Mouse (Mus musculus) forebrain, embryonic 12.5 days (tissue): Measurements from ENCODE around the gene Oat. TPM values are rescaled to one million over a fixed set of nuclear protein-coding genes. Genes with fewer than 3 reads are reported as not detected.
A peak's percentile ranks its signal among the peaks of the same experiment; 100 is the strongest.

ENCODE experiments used
- ATAC-seq: fragments of 200-750 bp; cut with Nextera tagmentation; 2 replicates; pipeline ENCODE4 v1.8.0; 2017; ENCODE audit warnings: moderate TSS enrichment; ENCODE audit not compliant: low FRiP score
- H3K27ac ChIP-seq: fragments of 300-500 bp; sonication (generic); 2 replicates; pipeline ENCODE4 v1.5.1; 2016; ENCODE audit warnings: mild to moderate bottlenecking
- H3K27me3 ChIP-seq: fragments of 300-500 bp; sonication (generic); 2 replicates; pipeline ENCODE4 v1.6.1; 2016; ENCODE audit warnings: mild to moderate bottlenecking
- H3K36me3 ChIP-seq: fragments of 300-500 bp; sonication (generic); replicated peaks from 2 replicates; pipeline ENCODE4 v1.6.1; 2016; ENCODE audit warnings: mild to moderate bottlenecking
- H3K4me1 ChIP-seq: fragments of 300-500 bp; sonication (generic); 2 replicates; pipeline ENCODE4 v1.6.1; 2016
- H3K4me2 ChIP-seq: fragments of 300-500 bp; sonication (generic); 2 replicates; pipeline ENCODE4 v1.6.1; 2016; ENCODE audit warnings: mild to moderate bottlenecking, moderate library complexity
- H3K4me3 ChIP-seq: fragments of 300-500 bp; sonication (generic); replicated peaks from 2 replicates; pipeline ENCODE4 v1.5.1; 2016; ENCODE audit warnings: mild to moderate bottlenecking
- H3K9ac ChIP-seq: fragments of 300-500 bp; sonication (generic); 2 replicates; pipeline ENCODE4 v1.6.1; 2016; ENCODE audit warnings: mild to moderate bottlenecking
- H3K9me3 ChIP-seq: fragments of 300-500 bp; sonication (generic); 2 replicates; pipeline ENCODE4 v1.6.1; 2016
- WGBS: fragments of 180-500 bp; shearing (Covaris S2); methylation state at CpG from one replicate; pipeline ENCODE4 v1.1.7; 2016; 5-methylcytosine and 5-hydroxymethylcytosine counted together
- polyA plus RNA-seq: library from polyadenylated mRNA; unstranded; fragments of >200 nt; fragmentation: Nextera tagmentation; extraction: Ambion mirVana; gene quantifications from 2 replicates; pipeline ENCODE4 v1.2.1, GENCODE M21; 2016

Oat gene
- polyA plus RNA-seq, 1 experiment from 2014 or later = 112 TPM

DNA sequence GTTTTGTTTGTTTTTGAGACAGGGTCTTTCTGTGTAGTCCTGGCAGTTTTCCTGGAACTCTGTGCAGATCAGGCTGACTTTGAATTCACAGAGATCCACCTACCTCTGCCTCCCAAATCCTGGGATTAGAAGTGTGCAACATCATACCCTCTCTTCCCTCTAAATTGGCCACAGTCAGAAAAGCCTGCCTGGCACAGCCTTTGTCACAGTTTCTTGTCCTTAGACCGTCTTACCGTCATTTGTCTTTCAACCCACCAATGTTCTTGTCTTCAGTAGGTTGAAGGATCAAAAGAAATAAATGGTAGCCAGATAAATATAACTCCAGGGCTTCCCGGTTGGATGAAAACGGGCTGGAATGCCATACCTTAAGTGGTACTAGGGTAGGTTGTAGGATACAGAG lies 28.5 kb upstream of the Oat start:
- WGBS = 85% methylated on average over 4 of the region's 4 CpGs
- no peaks in the 10 kb centered on the region for H3K36me3 ChIP-seq
- no peaks in the 10 kb centered on the region for H3K9me3 ChIP-seq
- no peak overlapping the region for H3K4me2 ChIP-seq
- H3K9ac ChIP-seq = no peak overlapping the region
- ATAC-seq = no peak
- H3K4me3 ChIP-seq = no peak overlapping the region
- H3K27me3 ChIP-seq = peaks cover 82% of the 10 kb centered on the region
- peaks cover 9% of the 10 kb centered on the region for H3K4me1 ChIP-seq
- H3K27ac ChIP-seq = no peak overlapping the region

DNA sequence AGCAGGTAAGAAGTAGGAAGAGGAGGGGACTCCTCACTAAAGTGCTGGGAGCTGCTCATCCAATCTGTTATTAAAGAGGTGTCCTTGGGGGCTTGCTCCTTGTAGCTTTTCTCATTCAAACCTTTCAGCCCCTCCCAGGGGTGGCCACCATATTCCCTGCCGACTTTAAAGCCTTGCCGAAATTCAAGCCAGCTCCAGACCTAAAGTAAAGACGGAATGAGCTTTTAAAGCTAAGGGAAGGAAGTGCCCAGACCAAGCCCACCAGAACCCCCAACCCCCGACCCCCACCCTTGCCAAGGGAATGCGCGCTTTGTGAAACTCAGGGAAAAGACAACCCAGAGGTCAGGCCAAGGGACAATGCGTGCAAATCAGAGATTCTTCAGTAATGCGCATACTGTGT lies 24.7 kb upstream of the Oat start:
- H3K4me2 ChIP-seq = no peak overlapping the region
- H3K27me3 ChIP-seq = peaks cover 98% of the 10 kb centered on the region
- no peak overlapping the region for H3K4me3 ChIP-seq
- no peaks in the 10 kb centered on the region for H3K36me3 ChIP-seq
- H3K4me1 ChIP-seq = peaks cover 36% of the 10 kb centered on the region
- WGBS = 6% methylated on average over 8 of the region's 8 CpGs
- no peak for ATAC-seq
- no peak overlapping the region for H3K9ac ChIP-seq
- no peak overlapping the region for H3K27ac ChIP-seq
- no peaks in the 10 kb centered on the region for H3K9me3 ChIP-seq

DNA sequence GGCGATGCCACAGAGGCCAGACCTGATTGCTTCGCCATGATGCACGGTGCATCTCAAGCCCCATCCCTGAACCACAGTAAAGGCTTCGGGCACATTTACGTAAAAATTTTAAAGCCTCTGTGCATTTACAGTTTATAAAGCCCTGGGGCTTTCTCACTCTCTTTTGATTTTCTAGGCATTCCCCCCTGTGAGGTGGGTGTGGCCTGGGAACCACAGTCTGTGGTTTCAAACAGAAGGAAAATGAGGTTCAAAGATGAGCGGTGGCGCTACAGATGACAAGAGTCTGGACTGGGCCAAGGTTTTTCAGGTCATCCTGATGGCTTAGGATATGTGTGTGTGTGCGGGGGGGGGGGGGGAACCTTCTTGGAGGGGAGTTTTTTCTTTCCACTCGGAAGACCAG lies 23.8 kb upstream of the Oat start:
- Histone ChIP-seq H3K4me3 (peak overlapping the region; percentile 38), H3K36me3 (no peaks in the 10 kb centered on the region), H3K27me3 (peaks cover 96% of the 10 kb centered on the region), H3K4me1 (peaks cover 36% of the 10 kb centered on the region), H3K9ac (peak overlapping the region; percentile 36; the same call in 1 of the 2 replicates), H3K27ac (no peak overlapping the region), H3K4me2 (peak overlapping the region; percentile 77), H3K9me3 (no peaks in the 10 kb centered on the region)
- under 1% methylated on average over 9 of the region's 9 CpGs for WGBS
- ATAC-seq = no peak

DNA sequence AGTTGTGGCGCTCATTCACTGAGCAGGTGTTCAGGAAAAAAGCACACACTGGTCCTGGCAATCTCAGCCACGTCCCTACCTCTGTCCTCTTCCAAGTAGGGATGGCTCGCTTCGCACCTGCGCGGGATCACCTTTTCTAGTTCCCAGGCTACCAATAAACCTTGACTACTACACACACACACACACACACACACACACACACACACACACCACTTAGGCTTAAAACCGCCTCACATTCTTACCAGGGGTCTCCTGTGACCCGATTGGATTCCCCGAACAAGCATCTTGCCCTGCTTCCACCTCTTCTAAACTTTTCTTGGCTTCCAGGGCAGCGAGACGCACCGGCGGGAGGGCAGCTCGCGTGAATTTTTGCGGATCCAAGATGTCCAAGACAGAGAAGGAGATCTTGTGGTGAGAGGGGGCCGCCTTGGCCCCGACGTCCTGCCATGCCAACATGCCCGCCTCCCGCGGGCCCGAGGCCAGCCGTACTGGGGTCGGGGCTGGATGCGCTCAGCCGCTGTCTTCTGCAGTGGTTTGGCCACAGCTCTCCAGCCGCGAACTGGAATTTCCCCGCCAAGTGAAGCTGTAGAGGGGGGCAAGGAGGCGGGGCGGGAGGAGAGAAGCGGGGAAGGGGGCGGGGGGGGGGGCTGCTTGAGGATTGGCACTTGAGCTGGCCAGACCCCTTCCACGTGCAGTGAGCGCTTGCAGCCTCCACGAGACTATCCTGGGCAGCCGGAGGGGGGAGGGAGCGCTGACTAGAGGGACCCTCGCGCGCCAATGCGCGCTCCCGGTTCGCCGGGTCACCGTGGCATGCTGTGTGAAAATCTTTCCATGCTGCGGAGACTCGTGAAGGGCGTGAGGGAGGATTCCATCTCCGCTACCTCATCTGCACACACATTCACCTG lies 23.1 kb upstream of the Oat start, which contains the start of gene Nkx1-2:
TSS of gene Nkx1-2 (minus strand) at position 567 of the 905 bp plus-strand sequence.
- Histone ChIP-seq H3K36me3 (no peaks in the 10 kb centered on the region), H3K4me2 (peak within 1 kb of the TSS; percentile 77), H3K27me3 (peaks cover 97% of the 10 kb centered on the region), H3K9ac (peak within 1 kb of the TSS; percentile 36), H3K9me3 (no peaks in the 10 kb centered on the region), H3K4me3 (peak within 1 kb of the TSS; percentile 38), H3K4me1 (peaks cover 36% of the 10 kb centered on the region), H3K27ac (no peak within 1 kb of the TSS)
- ATAC-seq = 0 out of 2 replicates have a peak, but pooled peaks have one; percentile 44
- WGBS = under 1% methylated on average over 50 of the region's 52 CpGs

DNA sequence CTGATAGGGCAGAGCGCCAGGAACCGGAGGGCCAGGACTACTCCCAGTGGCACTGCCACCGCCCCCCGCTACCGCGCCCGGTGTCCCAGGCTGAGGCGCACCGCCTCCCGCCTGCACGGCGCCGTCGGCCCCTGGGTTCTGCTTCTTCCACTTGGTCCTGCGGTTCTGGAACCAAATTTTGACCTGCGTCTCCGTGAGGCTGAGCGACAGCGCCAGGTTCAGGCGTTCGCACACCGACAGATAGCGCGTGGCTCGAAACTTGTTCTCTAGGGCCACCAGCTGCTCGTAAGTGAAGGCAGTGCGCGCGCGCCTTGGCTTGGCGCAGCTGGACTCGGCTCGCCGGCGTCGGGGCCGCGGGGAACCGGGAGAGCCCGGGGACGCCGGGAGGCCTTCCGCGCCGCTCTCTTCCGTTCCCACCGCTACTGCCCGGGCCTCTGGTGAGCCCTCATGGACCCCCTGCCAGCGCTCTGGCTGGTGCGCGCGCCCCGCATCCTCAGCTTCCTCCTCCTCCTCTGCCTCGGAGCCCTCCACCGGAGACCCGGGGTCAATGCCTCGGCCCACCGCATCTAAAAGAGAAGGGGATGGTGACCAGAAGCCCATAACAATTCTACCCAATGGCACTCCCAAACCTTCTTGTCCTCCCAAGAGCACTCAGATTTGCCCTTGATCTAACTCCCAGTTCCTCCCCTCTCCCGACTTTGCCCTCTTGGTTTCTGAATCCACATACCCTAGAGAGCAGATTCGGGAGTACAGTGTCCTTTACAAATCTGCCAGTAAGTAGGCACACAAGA lies 21.2 kb upstream of the Oat start:
- Histone ChIP-seq H3K4me3 (peak overlapping the region; percentile 42), H3K4me1 (peaks cover 36% of the 10 kb centered on the region), H3K9ac (peak overlapping the region; percentile 42), H3K27me3 (peaks cover 86% of the 10 kb centered on the region), H3K36me3 (no peaks in the 10 kb centered on the region), H3K27ac (no peak overlapping the region), H3K4me2 (peak overlapping the region; percentile 61), H3K9me3 (no peaks in the 10 kb centered on the region)
- no peak for ATAC-seq
- WGBS = under 1% methylated on average over 58 of the region's 60 CpGs

DNA sequence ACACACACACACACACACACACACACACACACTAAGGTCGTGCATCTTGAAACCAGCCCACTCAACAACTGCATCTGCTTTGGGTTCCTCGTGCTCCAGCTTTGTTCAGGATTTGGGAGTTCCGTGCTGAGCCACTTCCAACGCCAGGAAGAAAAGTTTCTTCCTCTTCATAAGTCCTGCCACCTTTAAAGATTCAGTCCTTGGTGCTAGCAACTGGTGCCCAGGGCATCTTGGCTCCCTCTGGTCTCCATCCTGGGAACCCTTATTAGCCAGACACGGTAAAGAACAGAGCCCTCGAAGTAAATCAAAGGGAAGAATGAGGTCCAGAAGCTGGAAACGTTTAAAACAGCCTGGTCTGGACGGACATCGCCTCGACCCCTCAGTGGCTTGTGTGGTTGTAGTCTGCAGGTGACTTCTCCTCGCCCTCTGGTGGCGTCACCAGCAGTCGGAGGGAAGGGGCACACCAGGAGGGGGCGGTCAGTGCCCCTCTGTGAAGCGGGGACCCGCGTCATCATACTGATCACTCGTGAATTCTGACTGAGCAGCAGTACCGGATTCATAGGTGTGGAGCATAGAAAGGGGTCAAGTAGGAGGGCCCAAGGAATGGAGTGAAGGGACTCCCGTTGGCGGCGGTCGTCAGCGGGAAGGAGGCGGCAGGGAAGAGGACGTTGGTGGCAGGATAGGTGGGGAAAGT lies 20.5 kb upstream of the Oat start:
- no peak overlapping the region for H3K9ac ChIP-seq
- H3K9me3 ChIP-seq = no peaks in the 10 kb centered on the region
- peaks cover 81% of the 10 kb centered on the region for H3K27me3 ChIP-seq
- no peak overlapping the region for H3K27ac ChIP-seq
- peaks cover 36% of the 10 kb centered on the region for H3K4me1 ChIP-seq
- no peak for ATAC-seq
- WGBS = 3% methylated on average over 26 of the region's 26 CpGs
- peak overlapping the region; percentile 42 for H3K4me3 ChIP-seq
- H3K4me2 ChIP-seq = peak overlapping the region; percentile 61
- no peaks in the 10 kb centered on the region for H3K36me3 ChIP-seq

DNA sequence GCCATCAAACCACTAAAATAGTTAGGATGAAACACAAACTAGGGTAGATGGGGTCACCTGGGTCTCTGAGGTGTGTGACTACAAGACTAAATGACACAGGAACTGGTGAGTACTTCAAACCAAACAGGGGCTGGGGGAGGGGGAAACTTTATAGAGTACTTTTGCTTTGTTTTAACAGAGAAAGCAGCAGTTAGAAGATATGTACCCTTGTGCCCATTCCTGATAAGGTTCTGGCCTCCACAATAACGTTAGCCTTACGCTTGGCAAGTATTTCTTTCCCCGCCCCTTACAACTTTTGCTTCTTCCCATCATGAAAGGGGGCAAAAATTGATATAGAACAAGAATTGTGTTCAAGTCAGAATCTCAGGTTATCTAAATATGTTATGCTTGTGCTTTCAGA lies 19.6 kb upstream of the Oat start:
- H3K9ac ChIP-seq = no peak overlapping the region
- ATAC-seq = no peak
- WGBS = 89% methylated on average over 3 of the region's 3 CpGs
- H3K4me2 ChIP-seq = no peak overlapping the region
- H3K4me3 ChIP-seq = no peak overlapping the region
- peaks cover 73% of the 10 kb centered on the region for H3K27me3 ChIP-seq
- H3K36me3 ChIP-seq = no peaks in the 10 kb centered on the region
- H3K27ac ChIP-seq = no peak overlapping the region
- H3K9me3 ChIP-seq = no peaks in the 10 kb centered on the region
- peaks cover 33% of the 10 kb centered on the region for H3K4me1 ChIP-seq

DNA sequence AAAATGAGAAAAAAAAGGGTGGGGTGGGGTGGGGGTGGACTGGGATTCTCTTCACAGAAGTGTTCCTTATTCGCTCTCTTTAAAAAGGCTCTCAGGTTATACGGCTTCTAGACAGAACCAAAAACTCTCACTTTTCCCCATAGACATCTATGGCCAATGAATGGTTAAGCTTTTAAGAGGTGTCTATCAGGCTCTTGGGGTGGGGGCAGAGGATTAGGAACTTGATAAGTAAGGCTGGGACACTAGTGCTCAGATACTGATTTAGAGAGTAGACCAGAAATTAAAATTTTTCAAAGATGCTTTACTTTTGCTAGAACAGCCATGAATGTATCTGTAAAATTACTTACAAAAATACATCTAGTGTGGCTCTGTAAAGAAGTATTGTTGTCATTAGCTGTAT lies 18.1 kb upstream of the Oat start:
- no peak overlapping the region for H3K4me3 ChIP-seq
- no peak for ATAC-seq
- peaks cover 58% of the 10 kb centered on the region for H3K27me3 ChIP-seq
- no peak overlapping the region for H3K4me2 ChIP-seq
- 91% methylated on average over 2 of the region's 2 CpGs for WGBS
- H3K27ac ChIP-seq = no peak overlapping the region
- no peaks in the 10 kb centered on the region for H3K36me3 ChIP-seq
- H3K9me3 ChIP-seq = no peaks in the 10 kb centered on the region
- H3K4me1 ChIP-seq = peaks cover 23% of the 10 kb centered on the region
- H3K9ac ChIP-seq = no peak overlapping the region

DNA sequence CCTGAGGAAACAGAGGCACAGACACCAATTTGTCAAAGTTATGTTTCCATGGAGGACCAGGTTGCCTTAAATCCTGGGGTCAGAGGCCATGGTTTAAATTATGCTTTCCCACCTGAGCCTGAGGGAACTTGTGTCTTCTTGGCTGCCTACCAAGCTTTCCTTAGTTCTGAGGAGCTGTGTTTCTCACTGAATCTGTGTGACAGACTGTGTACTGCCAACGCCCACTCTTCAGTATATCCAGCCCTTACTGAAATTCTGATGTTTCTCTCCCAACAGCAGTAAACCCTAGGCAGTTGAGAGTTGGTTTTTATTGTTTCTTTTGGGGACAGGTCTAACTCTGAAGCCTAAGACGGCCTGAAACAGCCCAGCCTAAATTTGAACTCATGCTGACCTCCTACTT lies 17.6 kb upstream of the Oat start:
- Histone ChIP-seq H3K27me3 (peaks cover 53% of the 10 kb centered on the region), H3K9ac (no peak overlapping the region), H3K9me3 (no peaks in the 10 kb centered on the region), H3K27ac (no peak overlapping the region), H3K4me3 (no peak overlapping the region), H3K36me3 (no peaks in the 10 kb centered on the region), H3K4me1 (peaks cover 18% of the 10 kb centered on the region), H3K4me2 (no peak overlapping the region)
- 66% methylated on average over 2 of the region's 2 CpGs for WGBS
- no peak for ATAC-seq

DNA sequence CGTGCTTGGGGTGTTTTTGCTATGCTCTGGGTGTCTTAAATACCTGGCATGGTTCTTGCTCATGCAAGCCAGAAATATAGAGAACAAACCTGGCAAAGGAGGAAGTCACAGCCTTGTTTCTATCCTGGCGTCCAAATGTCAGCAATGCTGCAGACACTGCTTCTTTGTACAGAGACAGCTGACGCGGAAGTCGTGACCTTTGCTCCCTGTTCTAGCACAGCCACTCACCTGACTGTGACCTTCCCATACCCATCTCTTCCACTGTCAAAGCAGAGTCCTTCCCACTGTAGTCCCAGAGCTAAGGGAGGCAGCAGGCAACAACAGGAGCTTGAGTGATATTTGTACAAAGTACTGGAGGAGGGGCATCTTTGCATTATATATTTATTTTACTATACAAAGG lies 13.4 kb upstream of the Oat start:
- H3K4me3 ChIP-seq = no peak overlapping the region
- no peak overlapping the region for H3K9ac ChIP-seq
- WGBS = 69% methylated on average over 5 of the region's 5 CpGs
- no peaks in the 10 kb centered on the region for H3K4me1 ChIP-seq
- H3K9me3 ChIP-seq = no peaks in the 10 kb centered on the region
- H3K27ac ChIP-seq = no peak overlapping the region
- H3K4me2 ChIP-seq = no peak overlapping the region
- H3K36me3 ChIP-seq = no peaks in the 10 kb centered on the region
- ATAC-seq = no peak
- peaks cover 14% of the 10 kb centered on the region for H3K27me3 ChIP-seq

DNA sequence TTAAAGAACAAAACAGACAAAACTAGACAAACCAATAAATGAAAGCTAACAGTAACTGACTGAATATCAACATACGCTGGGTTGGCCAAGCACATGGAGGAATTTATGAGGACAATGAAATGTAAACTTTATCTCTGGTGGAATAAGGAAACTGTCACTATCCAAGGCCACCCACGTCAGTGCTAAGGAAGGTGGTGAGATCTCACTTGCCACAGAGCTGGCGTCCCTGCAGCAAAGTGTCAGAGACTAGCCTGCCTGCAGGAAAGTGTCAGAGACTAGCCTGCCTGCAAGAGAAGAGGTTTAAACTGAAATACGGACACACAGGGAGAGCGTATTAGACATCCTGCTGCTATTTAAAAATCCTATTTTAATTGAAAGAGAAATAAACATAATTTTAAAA lies 11.0 kb upstream of the Oat start:
- H3K36me3 ChIP-seq = no peaks in the 10 kb centered on the region
- H3K27me3 ChIP-seq = peaks cover 4% of the 10 kb centered on the region; the same call in 1 of the 2 replicates
- no peak for ATAC-seq
- no peak overlapping the region for H3K27ac ChIP-seq
- H3K4me1 ChIP-seq = no peaks in the 10 kb centered on the region
- WGBS = 77% methylated on average over 5 of the region's 5 CpGs
- no peak overlapping the region for H3K4me3 ChIP-seq
- no peak overlapping the region for H3K4me2 ChIP-seq
- H3K9me3 ChIP-seq = no peaks in the 10 kb centered on the region
- H3K9ac ChIP-seq = no peak overlapping the region
